Mouse (Mus musculus): ENCODE data around the gene Cib3.
A peak's percentile ranks its signal among the peaks of the same experiment; 100 is the strongest.

The Cib3 gene

GRCm38 (mm10) chr8:72212751-72213150 lies at the start of gene Cib3:
TSS of gene Cib3 (minus strand) at chr8:72212837.
- DNase-seq: no peak

- DNase-seq: no peak
Measured at GRCm38 (mm10) chr8:72261872-72262271, 49.2 kb upstream of the Cib3 start.

GRCm38 (mm10) chr8:72261431-72261830 lies 48.8 kb upstream of the Cib3 start:
- DNase-seq: no peak

GRCm38 (mm10) chr8:72261019-72261418 lies 48.4 kb upstream of the Cib3 start:
- DNase-seq: peak; percentile 83

- no peak for DNase-seq
Measured at GRCm38 (mm10) chr8:72260585-72260984, 47.9 kb upstream of the Cib3 start.

GRCm38 (mm10) chr8:72259862-72260261 lies 47.2 kb upstream of the Cib3 start:
- DNase-seq: no peak

GRCm38 (mm10) chr8:72257902-72258238 lies 45.2 kb upstream of the Cib3 start:
- DNase-seq: no peak

GRCm38 (mm10) chr8:72257171-72257901 lies 44.7 kb upstream of the Cib3 start:
- peak; percentile 60 for DNase-seq

GRCm38 (mm10) chr8:72244610-72245009 lies 32.0 kb upstream of the Cib3 start:
- DNase-seq: no peak

GRCm38 (mm10) chr8:72242226-72242625 lies 29.6 kb upstream of the Cib3 start:
- no peak for DNase-seq

- DNase-seq: no peak
Measured at GRCm38 (mm10) chr8:72240951-72241350, 28.3 kb upstream of the Cib3 start.

- no peak for DNase-seq
Measured at GRCm38 (mm10) chr8:72240403-72240763, 27.7 kb upstream of the Cib3 start.

- peak; percentile 99 for DNase-seq
Measured at GRCm38 (mm10) chr8:72239499-72240402, 27.1 kb upstream of the Cib3 start, which contains the start of gene Ap1m1. TSS of gene Ap1m1 (plus strand) at chr8:72240018.

- no peak for DNase-seq
Measured at GRCm38 (mm10) chr8:72222656-72223055, 10.0 kb upstream of the Cib3 start.

GRCm38 (mm10) chr8:72220758-72221157 lies 8.1 kb upstream of the Cib3 start:
- no peak for DNase-seq

- DNase-seq: peak; percentile 98
Measured at GRCm38 (mm10) chr8:72219541-72220363, 7.1 kb upstream of the Cib3 start, which contains the start of gene Fam32a. TSS of gene Fam32a (plus strand) at chr8:72219730.

GRCm38 (mm10) chr8:72218781-72219540 lies 6.3 kb upstream of the Cib3 start:
- no peak for DNase-seq

GRCm38 (mm10) chr8:72215871-72216270 lies 3.2 kb upstream of the Cib3 start:
- DNase-seq: no peak

- DNase-seq: no peak
Measured at GRCm38 (mm10) chr8:72215060-72215459, 2.4 kb upstream of the Cib3 start.

- no peak for DNase-seq
Measured at GRCm38 (mm10) chr8:72213536-72213935, 899 bp upstream of the Cib3 start, which contains the start of gene Gm11034. TSS of gene Gm11034 (minus strand) at chr8:72213636.

- DNase-seq: no peak
Measured at GRCm38 (mm10) chr8:72211846-72212245, 791 bp downstream of the Cib3 start.

- no peak for DNase-seq
Measured at GRCm38 (mm10) chr8:72210710-72211109, 1.9 kb downstream of the Cib3 start.
